Mouse (Mus musculus) layer of hippocampus, postnatal 10 days (tissue): ENCODE results near the gene Obp2b. TPM values are rescaled to one million over a fixed set of nuclear protein-coding genes. Genes with fewer than 3 reads are reported as not detected.
"Not testable (repeated sequence)": the region's sequence is repeated elsewhere in the genome, so short reads cannot be mapped to it uniquely, and the experiment has no call there.

Experiments
- DNase-seq, 2 experiments: peaks; one replicate each; pipeline ENCODE4 v3.0.0; 2021; ENCODE audit warnings: low spot score in 2 of 2
- long read RNA-seq: library from polyadenylated mRNA; stranded (forward); transcript quantifications from one replicate; pipeline ENCODE4 v2.0.0, GENCODE M21; 2023
- total RNA-seq, 2 experiments: library from RNA; stranded (reverse); gene quantifications; 2 replicates each; pipeline ENCODE4 v1.2.3; 2021

The Obp2b gene
- total RNA-seq, result not detected
- long read RNA-seq, partial matches to known transcripts, result 0 of 1 reads
- long read RNA-seq, other reads (novel, unspliced or antisense), result 1 of 1 reads

DNA sequence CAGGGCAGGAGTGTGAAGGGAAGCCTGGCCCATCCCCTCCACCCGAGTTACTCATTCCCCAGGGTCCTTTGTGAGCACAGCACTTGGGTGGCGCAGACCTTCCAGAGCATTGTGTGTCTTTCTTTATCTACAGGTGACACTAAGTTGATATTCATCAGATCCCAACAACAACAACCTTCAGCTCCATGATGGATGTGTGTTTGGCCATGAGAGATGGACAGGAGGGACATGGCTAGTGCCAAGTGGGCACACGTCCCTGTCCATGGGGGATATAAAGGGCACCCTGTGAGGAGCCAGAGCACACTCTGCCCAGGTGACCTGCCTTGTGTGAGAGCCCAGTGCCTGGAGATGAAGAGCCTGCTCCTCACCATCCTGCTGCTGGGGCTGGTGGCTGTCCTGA is at the start of gene Obp2b:
Obp2b (plus strand) TSS at position 301 of the 400 bp plus-strand sequence.
- not testable (repeated sequence) for DNase-seq

DNA sequence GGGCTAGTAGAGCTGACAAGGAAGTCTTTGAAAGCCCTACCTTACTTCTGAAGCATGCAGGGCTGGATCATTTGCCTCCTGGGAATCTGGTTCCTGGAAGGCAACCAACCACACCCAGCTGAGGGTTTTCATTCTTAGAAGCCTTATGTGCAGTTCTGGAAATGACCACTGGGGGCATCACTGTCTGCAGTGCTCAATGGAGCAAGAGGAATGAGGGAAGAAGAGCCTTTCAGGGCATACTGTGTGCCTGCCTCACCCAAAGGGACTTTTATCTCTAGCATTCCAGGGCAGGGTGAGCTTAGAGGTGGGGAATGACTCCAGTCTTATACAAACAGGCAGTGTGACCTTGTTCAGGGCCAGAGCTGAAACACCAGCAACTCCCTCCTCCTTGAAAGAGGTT is 42.2 kb upstream of the Obp2b start:
- peak; percentile 69 to 75 for DNase-seq

DNA sequence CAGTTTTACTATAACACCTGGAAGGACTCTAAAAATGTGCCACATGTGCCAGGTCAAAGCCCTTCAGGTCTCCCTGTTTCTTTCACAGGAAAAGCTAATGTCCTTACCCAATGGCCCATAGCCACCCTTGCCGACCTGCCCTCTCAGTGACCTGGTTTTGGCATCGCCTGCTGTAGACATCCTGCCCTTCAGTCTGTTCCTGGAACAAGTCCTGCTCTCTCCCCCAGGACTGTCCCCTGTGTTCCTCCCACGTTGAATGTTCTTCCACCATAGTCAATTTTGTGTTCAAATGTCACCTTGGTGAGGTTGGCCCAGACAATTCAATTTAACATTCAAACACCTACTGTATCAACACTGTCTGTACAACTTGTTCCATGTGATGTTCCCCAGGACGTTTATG is 39.9 kb upstream of the Obp2b start:
- peak in 1 of 2 experiments; percentile 3 for DNase-seq

DNA sequence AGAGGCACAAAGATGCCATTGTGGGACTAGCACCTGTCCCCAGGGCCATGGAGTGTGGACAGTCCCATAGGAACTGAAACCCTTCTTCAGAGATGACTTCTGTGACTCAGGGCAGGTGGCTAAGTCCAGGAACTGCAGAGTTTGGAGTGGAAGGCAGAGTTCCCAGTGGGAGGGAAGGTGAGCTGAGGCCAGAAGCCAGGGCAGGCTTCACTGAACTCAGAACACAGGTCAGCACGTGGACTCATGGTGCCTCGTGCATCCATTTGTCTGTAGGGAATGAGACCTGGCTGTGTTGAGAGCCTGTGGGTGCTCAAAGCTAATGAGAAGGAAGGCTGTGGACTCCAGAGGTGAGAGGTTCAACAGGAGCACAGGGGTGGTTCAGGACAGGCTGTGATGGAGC is 38.1 kb upstream of the Obp2b start:
- no peak for DNase-seq

DNA sequence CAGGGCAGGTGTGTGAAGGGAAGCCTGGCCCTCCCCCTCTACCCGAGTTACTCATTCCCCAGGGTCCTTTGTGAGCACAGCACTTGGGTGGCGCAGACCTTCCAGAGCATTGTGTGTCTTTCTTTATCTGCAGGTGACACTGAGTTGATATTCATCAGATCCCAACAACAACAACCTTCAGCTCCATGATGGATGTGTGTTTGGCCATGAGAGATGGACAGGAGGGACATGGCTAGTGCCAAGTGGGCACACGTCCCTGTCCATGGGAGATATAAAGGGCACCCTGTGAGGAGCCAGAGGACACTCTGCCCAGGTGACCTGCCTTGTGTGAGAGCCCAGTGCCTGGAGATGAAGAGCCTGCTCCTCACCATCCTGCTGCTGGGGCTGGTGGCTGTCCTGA is 37.1 kb upstream of the Obp2b start, which contains the start of gene Obp2a:
Obp2a (plus strand) TSS at position 301 of the 400 bp plus-strand sequence.
- DNase-seq, result not testable (repeated sequence)

DNA sequence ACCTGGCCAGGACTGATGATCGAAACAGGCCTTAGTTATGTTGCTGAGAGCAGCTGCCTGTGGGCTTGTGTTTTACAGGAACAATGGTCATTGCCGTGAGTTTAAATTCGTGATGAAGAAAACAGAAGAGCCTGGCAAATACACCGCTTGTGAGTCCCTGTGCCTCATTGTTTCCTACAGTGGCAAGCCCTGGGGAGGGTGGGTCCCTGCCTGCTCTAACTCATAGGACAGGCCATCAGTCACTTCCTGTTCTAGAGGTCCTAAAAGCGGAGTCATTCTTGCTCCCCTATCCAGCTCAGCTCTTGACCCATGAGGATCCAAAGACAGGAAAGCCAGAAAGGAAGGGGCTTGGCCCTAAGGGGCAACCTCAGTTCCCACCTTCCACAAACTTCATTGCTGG is 35.8 kb upstream of the Obp2b start:
- DNase-seq, result no peak

DNA sequence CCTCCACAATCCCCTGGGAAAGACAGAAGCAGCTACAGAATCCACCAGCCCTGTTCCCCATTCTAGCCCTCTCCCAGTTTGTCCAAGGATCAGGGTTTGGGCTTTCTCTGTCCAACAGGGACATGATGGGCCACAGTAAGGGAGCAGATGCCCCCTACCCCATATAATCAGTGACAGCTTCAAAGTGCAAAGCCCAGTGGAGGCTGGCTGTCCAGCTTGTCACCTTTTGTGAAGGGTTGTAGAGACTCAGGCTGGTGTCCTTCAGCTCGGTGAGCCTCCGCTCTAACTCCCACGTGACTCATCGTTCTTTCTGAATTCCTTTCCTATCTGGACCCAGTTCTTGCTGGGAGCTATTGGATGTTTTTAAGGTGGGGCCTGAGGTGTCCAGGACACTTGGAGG is 33.1 kb upstream of the Obp2b start:
- peak in 1 of 2 experiments; percentile 5 for DNase-seq

DNA sequence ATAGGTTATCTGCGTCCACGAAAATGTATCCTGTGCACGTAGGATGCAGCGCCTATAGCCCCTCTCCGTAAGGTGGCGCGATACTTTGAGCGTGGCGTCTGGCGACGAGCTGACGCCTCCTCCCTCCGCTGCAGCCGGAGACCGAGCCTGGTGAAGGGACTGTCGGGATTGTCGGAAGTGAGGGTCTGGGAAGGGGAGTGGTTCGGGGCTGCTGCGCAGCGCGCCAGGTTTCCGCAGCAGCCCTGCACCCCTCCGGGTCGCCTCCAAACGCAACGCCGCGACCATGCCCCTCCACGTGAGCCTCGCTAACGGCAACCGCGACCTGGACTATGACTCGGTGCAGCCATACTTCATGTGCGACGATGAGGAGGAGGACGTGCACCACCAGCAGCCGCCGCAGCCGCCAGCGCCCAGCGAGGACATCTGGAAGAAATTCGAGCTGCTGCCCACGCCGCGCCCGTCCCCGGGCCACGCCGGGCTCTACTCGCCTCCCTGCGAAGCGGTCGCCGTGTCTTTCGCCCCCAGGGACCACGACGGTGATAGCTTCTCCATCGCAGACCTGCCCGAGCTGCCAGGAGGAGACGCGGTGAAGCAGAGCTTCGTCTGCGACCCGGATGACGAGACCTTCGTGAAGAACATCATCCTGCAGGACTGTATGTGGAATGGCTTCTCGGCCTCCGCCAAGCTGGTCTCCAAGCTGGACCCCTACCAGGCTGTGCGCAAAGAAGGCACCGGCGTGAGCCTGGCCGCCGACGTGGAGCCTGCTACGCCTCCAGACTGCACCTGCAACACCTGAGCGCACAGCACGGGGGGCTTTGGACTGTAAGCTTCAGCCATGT is 29.9 kb upstream of the Obp2b start, which contains the start of gene Bmyc:
Bmyc (plus strand) TSS at position 97 of the 839 bp plus-strand sequence.
- peak; percentile 76 to 86 for DNase-seq

DNA sequence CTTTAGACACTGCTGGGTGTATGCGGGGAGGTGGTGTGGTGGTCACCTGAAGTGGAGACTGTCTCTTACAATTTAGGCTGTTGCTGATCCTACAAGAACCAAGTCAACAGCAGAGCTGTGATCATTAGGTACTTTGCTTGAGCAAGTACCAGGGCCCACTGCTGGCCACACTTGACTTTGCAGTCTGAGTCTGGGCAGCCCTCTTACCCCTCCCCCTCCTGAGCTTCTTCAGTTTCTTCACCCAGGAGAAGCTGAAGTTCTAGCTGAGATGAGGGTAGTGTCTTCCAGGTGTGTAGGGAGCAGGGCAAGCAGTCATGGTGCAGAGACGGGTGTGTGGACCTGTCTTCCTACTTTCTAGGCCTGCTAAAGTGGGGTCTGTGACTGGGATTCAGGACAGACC is 28.7 kb upstream of the Obp2b start:
- peak; percentile 45 to 57 for DNase-seq

DNA sequence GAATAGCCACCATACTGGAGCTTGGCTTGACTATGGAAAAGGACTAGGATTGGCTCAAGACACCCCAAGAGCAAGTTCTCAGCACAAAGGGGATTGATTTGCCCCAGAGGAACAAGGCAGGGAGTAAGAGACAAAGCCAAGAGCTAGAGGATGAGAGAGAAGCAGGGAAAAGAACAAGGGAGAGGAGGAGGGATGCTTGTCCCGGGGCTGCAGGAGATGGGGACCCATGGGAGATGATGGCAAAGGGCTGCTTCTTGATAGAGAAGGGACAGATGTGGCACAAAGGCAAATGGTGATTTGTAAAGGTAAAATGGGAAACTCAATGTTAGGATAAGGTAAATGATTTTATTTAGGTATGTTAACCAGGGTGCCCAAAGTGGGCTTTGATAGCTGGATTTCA is 27.8 kb upstream of the Obp2b start:
- DNase-seq, result not testable (repeated sequence)

DNA sequence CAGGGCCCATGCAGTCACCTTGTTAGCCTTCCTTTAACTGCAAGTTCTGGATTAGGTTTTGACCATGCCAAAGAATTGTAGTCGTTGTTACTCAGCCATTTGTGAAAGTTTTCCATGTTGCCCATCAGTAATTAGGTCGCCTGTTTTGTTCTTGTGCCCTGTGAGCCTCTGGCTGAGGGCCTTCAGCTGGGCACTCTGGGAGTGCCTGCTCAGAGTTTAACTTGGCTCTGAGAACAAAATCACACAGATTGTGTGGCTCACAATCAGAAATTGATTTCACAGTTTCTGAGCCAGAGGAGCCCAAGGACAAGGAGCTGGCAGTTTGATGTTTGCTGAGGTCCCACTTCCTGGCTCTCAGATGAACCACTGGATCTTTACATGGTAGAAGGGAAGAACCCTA is 27.0 kb upstream of the Obp2b start:
- not testable (repeated sequence) for DNase-seq

DNA sequence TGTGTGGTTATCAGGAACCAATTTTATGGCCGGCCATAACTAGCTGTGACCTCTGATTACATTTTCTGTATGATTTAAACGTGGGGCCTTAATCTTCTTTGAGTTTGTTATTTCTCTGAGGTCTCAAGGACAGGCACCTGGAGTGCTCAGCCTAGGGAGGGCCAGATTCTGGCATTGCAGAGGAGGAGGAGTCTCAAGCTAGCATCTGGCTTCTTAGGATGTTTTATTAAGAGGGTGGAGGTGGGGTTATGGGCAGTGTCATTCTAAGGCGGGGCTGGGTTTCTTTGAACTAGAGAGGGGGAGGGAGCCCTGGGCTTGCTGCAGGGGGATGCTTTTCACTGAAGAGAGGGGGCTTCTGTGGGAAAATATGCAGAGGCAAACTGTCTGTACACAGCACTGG is 25.2 kb upstream of the Obp2b start:
- DNase-seq, result not testable (repeated sequence)

DNA sequence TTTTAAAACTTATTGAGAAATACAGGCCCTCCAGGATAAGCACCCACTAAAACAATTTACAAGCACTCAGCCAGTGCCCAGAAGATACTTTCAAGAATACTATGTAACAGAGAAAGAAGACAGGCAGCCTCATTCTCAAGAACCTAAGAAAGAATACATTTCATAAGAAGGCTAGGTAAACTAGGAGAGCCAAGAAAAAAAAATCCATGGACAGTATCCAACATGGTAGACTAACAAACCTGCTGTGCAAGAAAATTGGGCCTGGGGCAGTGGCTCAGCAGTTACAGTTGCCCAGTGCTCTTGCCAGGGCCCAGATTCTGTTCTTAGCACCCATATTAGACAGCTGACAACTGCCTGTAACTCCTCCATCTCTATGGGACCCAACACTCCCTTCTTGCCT is 19.6 kb upstream of the Obp2b start:
- DNase-seq, result no peak

DNA sequence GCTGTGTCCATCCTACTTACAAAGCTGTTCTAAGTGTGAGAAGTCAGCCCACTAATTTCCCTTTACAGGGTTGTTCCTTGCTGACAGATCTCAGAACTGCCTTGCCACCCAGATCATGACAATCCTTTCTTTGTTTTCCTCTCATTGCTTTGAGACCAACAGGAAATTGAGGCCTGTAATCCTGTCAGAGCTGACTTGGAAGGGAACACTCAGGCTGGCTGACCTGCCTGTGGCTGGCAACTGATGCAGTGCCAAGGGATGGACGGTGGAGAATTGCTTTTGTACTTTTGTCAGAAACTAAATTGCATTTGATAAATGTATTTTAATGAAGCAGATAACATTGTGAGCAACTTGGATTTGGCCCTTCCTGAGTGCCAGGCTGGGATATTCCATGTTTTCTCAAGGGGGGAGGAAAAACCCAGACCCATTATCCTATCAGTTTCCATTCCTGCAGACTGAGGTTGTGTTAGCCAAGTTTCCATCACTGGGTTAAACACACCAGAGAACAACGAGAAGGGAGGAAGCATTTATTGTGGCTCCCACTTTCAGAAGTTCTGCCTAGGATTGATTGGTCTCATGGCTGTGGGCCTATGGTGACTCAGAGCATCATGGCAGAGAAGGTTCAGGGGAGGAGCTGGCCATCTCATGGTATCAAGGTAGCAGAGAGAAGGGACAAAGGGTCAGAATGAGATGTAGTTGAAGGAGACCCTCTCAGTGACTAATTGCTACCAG is 3.4 kb upstream of the Obp2b start:
- no peak for DNase-seq

DNA sequence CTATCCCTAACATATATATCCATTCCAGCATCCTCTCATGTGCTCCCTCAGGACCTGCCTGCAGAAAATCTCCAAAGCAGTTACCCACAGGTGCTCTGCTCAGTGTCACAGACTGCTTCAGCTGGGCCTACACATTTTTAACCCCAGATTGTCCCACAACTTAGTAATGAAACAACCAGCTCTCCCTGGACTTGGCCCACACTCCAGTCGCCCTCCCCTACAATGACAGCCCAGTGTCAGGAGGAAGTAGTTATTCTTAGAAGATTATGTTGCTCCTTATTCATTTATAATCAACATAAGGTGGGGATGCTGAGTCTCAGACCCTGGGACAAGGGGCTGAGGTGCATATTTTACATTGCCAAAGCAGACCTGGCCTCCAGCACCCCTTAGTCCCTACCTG is 4.9 kb downstream of the Obp2b start:
- DNase-seq, result no peak

DNA sequence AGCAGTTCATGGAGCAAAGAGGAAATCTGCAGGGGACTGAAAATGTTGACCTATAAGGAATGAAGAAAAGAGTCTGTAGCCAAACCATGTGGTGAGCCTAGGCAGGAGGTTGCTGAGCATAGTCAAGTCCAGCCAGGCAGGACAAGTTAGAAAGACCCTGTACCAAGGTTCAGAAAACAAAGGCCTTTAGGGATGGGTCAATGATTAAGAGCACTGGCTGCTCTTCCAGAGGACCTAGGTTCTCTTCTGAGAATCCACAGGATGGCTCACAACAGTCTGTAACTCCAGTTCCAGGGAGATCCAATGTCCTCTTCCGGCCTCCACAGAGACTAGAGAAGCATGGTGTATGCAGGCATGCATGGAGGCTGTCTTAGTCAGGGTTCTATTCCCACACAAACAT is 17.4 kb downstream of the Obp2b start:
- DNase-seq, result no peak

DNA sequence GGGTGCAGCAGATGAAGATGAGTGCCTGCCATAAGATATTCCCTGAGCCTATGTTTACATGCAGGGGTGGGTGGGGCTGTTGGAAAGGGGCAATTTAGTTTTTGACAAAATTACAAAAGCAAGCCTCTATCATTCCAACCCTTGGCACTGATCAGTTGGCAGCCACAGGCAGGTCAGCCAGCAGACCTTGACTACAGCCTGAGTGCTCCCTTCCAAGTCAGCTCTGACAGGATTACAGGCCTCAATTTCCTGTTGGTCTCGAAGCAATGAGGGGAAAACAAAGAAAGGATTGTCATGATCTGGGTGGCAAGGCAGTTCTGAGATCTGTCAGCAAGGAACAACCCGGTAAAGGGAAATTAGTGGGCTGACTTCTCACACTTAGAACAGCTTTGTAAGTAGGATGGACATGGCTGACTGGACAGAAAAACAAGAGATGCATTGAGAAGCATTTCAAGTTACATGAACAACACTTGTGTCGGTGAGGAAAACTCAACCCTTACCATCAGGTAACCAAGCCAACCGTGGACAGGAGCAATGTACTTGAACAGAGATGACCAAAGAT is 21.3 kb downstream of the Obp2b start:
- DNase-seq, result no peak

DNA sequence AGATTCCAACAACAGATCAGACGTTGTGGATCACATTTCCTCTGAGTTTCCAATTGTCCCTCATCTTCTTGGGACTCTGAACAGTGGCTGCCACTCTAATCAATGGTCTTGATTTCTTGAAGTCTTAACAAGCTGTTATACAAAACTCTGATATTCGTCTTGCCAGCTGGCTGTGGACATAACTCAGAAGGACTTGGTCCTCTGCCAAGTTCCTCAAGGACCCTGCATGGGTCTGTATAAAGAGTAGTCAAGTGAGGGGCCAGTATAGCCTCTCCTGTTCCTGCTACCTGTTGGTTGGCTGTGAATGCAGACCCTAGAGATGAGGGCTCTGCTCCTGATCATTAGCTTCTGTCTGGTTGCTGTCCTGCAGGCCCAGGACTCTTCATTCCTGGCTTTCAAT is 28.5 kb downstream of the Obp2b start, which contains the start of gene Lcn3:
Lcn3 (plus strand) TSS at position 301 of the 400 bp plus-strand sequence.
- DNase-seq, result no peak

DNA sequence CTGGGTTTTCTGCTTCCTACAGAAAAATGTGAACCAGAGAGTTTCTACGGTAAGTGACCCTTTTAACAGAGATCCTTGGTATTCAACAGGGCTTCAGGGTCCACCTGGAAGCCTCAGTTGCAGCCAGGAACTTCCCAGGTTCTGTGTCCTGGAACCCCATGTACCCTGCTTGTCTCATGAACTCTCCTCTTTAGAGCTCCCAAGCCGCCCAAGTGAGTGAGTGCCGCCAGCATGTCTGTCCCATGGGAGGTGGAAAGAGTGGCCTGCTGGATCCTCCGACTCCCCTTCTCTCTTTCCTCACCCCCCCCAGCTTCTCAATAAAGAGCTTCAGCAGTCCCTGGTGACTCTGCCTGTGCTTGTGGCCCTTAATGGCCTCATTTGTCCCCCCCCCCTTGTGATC is 31.0 kb downstream of the Obp2b start:
- DNase-seq, result no peak

DNA sequence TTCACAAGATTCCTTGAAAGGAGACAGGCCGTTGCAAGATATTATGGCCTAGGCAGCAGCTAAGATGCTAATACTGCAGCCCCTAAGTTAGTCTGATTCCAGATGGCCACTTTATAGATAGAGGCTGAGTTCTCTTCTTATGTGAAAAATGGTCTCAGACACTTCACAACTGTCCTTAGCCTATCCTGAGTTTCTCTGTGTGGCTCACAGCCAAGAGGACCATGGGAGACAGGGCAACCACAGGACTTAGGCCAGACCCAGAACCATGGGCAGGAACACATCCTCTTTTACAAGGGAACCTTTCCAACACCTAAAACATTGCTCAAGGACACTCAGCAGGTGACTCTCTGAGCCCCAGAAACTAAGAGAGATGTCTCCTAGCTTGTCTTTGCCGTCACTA is 36.7 kb downstream of the Obp2b start:
- no peak for DNase-seq

DNA sequence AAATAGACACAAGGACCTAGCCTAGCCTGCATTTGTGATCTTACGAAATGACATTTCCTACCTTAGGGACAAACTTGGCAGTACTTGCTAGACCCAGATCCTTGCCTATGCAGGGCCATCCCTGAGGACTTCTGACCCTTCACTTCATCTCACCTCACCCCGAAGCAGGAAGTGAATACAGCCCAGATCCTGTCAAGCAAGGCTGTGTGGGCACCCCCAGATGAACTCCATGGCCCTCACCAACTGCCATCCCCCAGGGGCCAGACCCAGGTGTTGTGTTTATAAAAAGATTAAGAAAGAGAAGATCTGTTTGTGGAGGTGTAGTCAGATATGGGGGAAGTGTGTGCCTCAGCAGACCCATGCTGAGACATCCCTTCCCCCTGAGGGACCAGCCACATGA is 37.8 kb downstream of the Obp2b start:
- no peak for DNase-seq

DNA sequence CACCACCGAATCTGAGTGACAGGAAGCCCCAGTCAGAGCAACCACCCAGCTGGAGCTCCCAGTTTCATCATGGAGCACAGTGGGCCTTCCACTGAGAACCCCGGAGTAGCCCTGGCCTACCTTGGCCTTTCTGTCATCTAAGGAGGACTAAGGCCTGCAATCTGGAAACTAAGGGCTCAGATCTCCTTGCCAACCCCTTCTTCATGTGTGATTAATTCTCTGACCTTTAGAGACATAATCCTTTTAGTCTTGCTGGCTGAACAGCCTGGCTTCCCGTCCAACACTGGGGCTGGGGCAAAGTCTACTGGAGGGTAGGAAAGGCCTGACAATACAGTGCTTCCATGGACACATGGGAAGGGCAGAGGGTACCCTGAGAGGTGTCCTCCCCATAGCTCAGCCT is 39.2 kb downstream of the Obp2b start:
- DNase-seq, result no peak
